Mouse (Mus musculus) B cell, adult (primary cell): ENCODE results near the gene Slc22a5. TPM values are rescaled to one million over a fixed set of nuclear protein-coding genes. Genes with fewer than 3 reads are reported as not detected.

Experiments
- total RNA-seq: library from RNA; stranded (reverse); gene quantifications from 4 replicates; pipeline ENCODE4 v1.2.4, GENCODE M21; 2023; ENCODE audit not compliant: inconsistent age

Slc22a5 gene
- total RNA-seq: 12.9 to 14.9 TPM (median 14.5 TPM) in 4 replicates

DNA sequence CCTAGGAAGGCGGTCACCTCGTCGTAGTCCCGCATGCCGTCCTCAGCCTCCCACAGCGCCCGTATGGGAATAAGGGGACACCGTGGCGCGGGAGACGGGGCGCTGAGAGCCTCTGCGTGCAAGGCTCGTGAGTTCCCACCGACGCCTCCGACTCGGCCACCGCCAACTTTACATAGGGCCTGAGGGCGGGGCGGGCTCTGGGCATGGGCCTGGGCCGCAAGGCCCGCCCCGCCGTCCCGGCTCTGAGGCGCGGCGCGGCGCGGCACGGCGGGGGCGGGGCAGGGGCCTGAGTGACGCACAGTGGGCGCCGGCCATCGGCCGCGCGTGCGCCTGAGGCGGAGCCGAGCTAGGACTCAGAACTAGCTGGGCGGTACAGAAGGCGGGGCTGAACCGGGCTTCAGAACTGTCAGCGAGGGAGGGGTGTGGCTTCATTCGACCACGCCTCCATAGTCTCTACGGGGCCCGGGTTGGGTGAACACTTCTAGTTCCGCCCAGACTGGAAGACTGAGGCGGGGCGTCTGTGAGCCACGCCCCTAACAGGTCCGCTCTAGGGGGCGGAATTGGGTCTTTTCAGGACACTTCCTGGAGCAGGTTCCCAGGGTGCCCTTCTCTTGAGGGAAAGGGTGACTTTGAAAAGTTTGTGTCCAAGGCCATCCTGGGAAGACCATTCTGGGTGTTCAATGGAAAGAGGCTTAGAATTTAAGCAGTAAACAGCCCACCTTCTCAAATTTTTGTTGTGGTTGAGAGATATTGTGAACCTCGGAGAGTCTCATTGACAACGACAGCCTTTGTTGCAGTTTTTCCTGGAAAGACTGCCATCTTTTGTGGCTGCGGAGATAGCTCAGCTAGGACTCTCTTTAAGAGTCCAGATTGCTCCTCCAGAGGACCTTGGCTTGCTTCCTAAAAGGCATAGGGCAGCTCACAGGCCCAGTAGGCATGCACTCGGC is at the start of gene Slc22a5:
Slc22a5 (minus strand) TSS at position 156 of the 947 bp plus-strand sequence.

DNA sequence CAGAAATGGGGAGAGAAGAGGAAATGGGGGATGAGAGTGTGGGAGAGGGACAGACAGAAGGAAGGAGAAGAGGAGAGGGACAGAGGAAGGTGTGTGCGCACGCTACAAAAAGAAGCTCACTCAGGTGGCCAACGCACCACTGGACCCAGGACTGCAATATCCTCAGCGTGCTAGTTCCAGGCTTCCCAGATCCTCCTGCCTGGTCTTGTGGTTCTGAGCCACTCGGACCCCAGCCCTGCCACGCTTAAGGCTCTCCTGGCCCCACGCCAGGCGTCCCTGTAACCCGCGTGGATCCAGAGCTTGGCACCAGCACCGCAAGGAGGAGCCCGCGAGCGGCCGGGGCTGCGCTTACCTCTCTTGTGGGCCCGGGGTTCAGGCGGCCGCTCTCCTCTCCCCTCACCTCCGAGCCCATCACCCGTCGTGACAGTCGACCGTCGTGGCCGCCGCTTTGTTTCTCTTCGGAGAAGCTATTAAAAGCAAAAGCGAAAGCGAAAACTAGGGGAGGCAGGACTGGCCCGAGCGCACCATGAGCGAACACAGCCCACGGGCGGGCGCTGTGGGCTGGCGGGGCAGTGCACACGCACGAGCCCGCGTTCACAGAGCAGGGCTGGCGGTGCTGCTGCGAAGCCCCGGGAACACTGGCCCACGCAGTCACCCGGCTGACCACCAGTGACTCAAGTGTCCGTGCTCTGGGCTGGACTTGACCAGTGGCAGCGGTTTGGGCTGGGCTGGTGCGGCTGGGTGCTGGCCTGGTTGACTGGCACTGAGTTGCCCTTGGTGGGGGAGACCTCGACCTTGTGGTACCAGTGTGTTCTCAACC is 32.5 kb downstream of the Slc22a5 start, which contains the start of gene Gm12216:
Gm12216 (minus strand) TSS at position 496 of the 820 bp plus-strand sequence.

Other genes with a start within 250 kb of the Slc22a5 start
- gene Rad50, start 184.3 kb downstream of the Slc22a5 start, total RNA-seq: 27.9 to 36.2 TPM (median 28.8 TPM) in 4 replicates
- gene Il5, start 170.9 kb downstream of the Slc22a5 start, total RNA-seq: not detected in 4 replicates
- 171 to 209 TPM (median 184 TPM) in 4 replicates for gene Irf1, start 121.6 kb downstream of the Slc22a5 start, total RNA-seq
- gene Gm17334, start 118.5 kb downstream of the Slc22a5 start, total RNA-seq: not detected in 4 replicates
- gene Gm12216, start 32.4 kb downstream of the Slc22a5 start, total RNA-seq: 4.3 to 6.7 TPM (median 5.4 TPM) in 4 replicates
- 0.69 to 1.2 TPM (median 1.1 TPM) in 4 replicates for gene Slc22a21, start 88.7 kb upstream of the Slc22a5 start, total RNA-seq
- 0.30 TPM in 1 of 4 replicates, not detected in the others for gene Slc22a4, start 136.4 kb upstream of the Slc22a5 start, total RNA-seq
- 0.57 TPM in 1 of 4 replicates, not detected in the others for gene Pdlim4, start 177.4 kb upstream of the Slc22a5 start, total RNA-seq
- gene P4ha2, start 208.4 kb upstream of the Slc22a5 start, total RNA-seq: not detected in 4 replicates